Mouse (Mus musculus) kidney, postnatal 0 days (tissue): ENCODE measurements at regions not wholly inside any gene's neighbourhood (a gene's known extent, or its start where the extent isn't known, plus 50 kb on each side); places are given as distances from the start of the nearest gene placed in this dataset.

Source experiments
- ATAC-seq: fragments of 200-750 bp; cut with Nextera tagmentation; replicated peaks from 2 replicates; pipeline ENCODE4 v1.8.0; 2017; ENCODE audit warnings: low read depth, moderate number of reproducible peaks, moderate TSS enrichment, moderate library complexity; ENCODE audit not compliant: low FRiP score
- DNase-seq: peaks from one replicate; pipeline ENCODE4 v3.0.0-alpha.2; 2016; ENCODE audit warnings: low spot score
- H3K27ac ChIP-seq: fragments of 300-500 bp; sonication (generic); 2 replicates; pipeline ENCODE4 v1.5.1; 2014; ENCODE audit warnings: mild to moderate bottlenecking
- H3K27me3 ChIP-seq: fragments of 300-500 bp; sonication (generic); 2 replicates; pipeline ENCODE4 v1.6.1; 2014; ENCODE audit warnings: low read length, mixed read lengths; ENCODE audit not compliant: insufficient read depth
- H3K36me3 ChIP-seq: fragments of 300-500 bp; sonication (generic); 2 replicates; pipeline ENCODE4 v1.6.1; 2014; ENCODE audit warnings: low read length, mixed read lengths; ENCODE audit not compliant: insufficient read depth
- H3K4me1 ChIP-seq: fragments of 300-500 bp; sonication (generic); replicated peaks from 2 replicates; pipeline ENCODE4 v1.6.1; 2014; ENCODE audit warnings: antibody characterized with exemption, low read length, mixed read lengths; ENCODE audit not compliant: insufficient read depth
- H3K4me2 ChIP-seq: fragments of 300-500 bp; sonication (generic); 2 replicates; pipeline ENCODE4 v1.6.1; 2014; ENCODE audit warnings: mild to moderate bottlenecking, low read length, moderate library complexity, mixed read lengths
- H3K4me3 ChIP-seq: fragments of 300-500 bp; sonication (generic); replicated peaks from 2 replicates; pipeline ENCODE4 v1.5.1; 2014; ENCODE audit warnings: low read depth, low read length
- H3K9ac ChIP-seq: fragments of 300-500 bp; sonication (generic); 2 replicates; pipeline ENCODE4 v1.6.1; 2014; ENCODE audit warnings: low read depth, low read length
- H3K9me3 ChIP-seq: fragments of 300-500 bp; sonication (generic); replicated peaks from 2 replicates; pipeline ENCODE4 v1.6.1; 2016; ENCODE audit warnings: low read length, inconsistent platforms, mixed read lengths
- CTCF ChIP-seq: IDR thresholded peaks from 2 replicates; pipeline ENCODE4 v1.5.1; 2016; ENCODE audit warnings: antibody characterized with exemption, low read depth, mild to moderate bottlenecking, moderate library complexity
- WGBS: fragments of 180-500 bp; shearing (Covaris S2); extraction: QIAGEN DNeasy Blood & Tissue Kit; methylation state at CpG from one replicate; pipeline ENCODE4 v1.1.7; 2014; 5-methylcytosine and 5-hydroxymethylcytosine counted together

DNA sequence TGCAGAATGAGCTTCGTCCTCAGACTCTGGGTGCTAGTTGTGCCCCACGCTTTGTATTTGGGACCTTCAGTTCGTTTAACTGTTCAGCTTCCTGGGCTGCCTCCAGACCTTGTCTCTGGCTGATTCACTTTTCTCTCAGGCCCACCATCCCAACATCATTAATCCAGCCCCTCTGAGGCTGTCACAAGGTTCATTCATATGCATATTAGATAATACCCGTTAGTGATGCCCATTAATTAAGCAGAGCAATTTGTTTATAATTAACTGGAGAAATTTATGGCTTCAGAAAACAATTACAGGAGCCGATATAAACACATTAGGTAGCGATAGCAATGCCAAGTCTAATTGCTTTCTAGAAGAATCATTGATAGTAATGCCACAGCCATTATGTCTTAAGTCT lies 312.3 kb upstream of the Eif4g2 start:
- Histone ChIP-seq H3K9ac (no peak overlapping the region), H3K36me3 (no peaks in the 10 kb centered on the region), H3K27me3 (no peaks in the 10 kb centered on the region), H3K4me1 (no peaks in the 10 kb centered on the region), H3K4me3 (no peak overlapping the region), H3K9me3 (no peaks in the 10 kb centered on the region), H3K4me2 (no peak overlapping the region), H3K27ac (no peak overlapping the region)
- 69% methylated on average over 6 of the region's 6 CpGs for WGBS
- no peak for DNase-seq
- ATAC-seq: no peak
- TF ChIP-seq CTCF: no peak

GRCm38 (mm10) chr7:111393846-111394245 lies 311.0 kb upstream of the Eif4g2 start:
- Histone ChIP-seq H3K9me3 (no peaks in the 10 kb centered on the region), H3K4me1 (no peaks in the 10 kb centered on the region), H3K27me3 (no peaks in the 10 kb centered on the region), H3K27ac (no peak overlapping the region), H3K4me3 (no peak overlapping the region), H3K36me3 (no peaks in the 10 kb centered on the region), H3K9ac (no peak overlapping the region), H3K4me2 (no peak overlapping the region)
- ATAC-seq: no peak
- no peak for TF ChIP-seq CTCF
- DNase-seq: no peak

DNA sequence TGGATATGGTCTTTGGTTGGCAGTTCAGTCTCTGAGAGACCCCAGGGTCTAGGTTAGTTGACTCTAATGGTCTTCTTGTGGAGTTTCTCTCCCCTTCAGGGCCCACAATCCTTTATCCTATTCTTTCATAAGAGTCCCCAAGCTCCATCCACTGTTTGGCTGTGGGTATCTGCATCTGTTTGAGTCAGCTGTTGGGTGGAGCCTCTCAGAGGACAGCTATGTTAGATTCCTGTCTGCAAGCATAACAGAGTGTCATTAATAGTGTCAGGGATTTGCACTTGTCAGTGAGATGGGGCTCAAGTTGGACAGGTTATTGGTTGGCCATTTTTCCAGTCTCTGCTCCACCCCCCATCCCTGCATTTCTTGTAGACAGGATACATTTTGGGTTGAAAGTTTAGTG lies 306.9 kb upstream of the Eif4g2 start:
- no peak for TF ChIP-seq CTCF
- ATAC-seq (no peak), DNase-seq (no peak)
- H3K4me3 ChIP-seq: no peak overlapping the region
- no peaks in the 10 kb centered on the region for H3K9me3 ChIP-seq
- H3K9ac ChIP-seq: no peak overlapping the region
- H3K27me3 ChIP-seq: no peaks in the 10 kb centered on the region
- H3K4me2 ChIP-seq: no peak overlapping the region
- H3K27ac ChIP-seq: no peak overlapping the region
- H3K36me3 ChIP-seq: no peaks in the 10 kb centered on the region
- no peaks in the 10 kb centered on the region for H3K4me1 ChIP-seq

DNA sequence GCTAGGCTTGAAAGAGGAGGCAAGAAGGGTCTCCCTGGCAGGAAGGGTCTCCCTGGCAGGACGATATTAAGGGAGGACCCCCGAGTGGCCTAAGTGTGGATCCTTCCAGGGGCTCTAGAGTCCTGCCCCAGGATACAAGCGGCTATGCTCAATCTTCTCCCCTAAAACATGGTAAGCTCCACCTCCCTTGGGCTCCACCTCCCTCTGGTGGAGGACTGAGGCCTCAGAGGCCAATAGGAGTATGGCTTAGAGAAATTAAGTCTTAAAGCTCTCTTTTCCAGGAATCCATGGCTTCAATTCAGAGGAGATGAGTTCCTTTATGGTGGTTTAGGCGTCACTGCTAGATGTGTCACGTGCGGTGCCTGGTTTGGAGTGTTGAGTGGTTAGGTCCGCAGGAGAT lies 291.7 kb upstream of the Eif4g2 start:
- DNase-seq: peak; percentile 10
- Histone ChIP-seq H3K4me1 (0 out of 2 replicates have a peak, but pooled peaks cover 6% of the 10 kb centered on the region), H3K9ac (no peak overlapping the region), H3K4me3 (no peak overlapping the region), H3K27me3 (no peaks in the 10 kb centered on the region), H3K27ac (no peak overlapping the region), H3K36me3 (no peaks in the 10 kb centered on the region), H3K9me3 (no peaks in the 10 kb centered on the region), H3K4me2 (no peak overlapping the region)
- WGBS: 76% methylated on average over 7 of the region's 7 CpGs
- TF ChIP-seq CTCF: peak; percentile 26; the same call in 1 of the 2 replicates
- no peak for ATAC-seq

DNA sequence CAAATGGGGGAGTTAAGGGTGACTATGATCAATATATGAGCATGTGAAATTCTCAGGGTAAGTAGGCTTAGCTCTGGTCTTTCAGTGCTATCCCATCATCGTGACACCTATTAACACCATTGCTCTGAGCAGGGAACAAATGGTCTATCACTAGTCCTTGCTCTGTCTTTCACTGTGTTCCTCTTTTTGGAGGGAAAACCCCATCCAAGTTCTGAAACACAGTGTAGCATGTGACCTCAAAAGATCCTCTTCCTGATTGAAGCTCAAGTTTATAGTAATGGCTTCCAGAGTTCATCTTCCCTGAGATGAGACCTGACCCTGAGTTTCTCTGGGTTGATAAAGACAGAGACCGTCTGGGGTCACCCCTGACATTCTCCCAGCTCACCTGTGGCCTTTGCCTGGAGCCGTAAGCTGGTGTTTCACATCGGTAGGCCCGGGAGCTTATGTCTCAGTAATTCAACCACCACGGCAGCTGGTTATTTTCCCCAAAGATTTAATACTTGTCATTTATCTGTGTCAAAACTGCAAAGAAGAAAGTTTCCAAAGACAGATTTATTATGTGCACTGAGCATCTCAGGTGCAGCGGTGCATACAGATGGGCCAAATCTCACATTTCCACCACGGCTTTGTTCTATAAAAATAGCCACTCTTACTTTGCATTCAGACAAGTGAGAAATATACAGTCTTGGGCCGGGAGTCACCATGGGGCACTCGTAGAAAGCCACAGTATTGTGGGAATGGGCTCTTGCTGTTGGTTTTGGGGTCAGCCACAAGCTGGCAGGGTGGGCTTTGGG lies 290.7 kb upstream of the Eif4g2 start:
- H3K4me1 ChIP-seq: 0 out of 2 replicates have a peak, but pooled peaks cover 6% of the 10 kb centered on the region
- no peaks in the 10 kb centered on the region for H3K9me3 ChIP-seq
- DNase-seq (peak; percentile 61), ATAC-seq (no peak; the same call in 1 of the 2 replicates)
- no peak for TF ChIP-seq CTCF
- no peak overlapping the region for H3K4me2 ChIP-seq
- H3K27ac ChIP-seq: no peak overlapping the region
- no peak overlapping the region for H3K9ac ChIP-seq
- H3K27me3 ChIP-seq: no peaks in the 10 kb centered on the region
- no peaks in the 10 kb centered on the region for H3K36me3 ChIP-seq
- no peak overlapping the region for H3K4me3 ChIP-seq
- 37% methylated on average over 10 of the region's 10 CpGs for WGBS

DNA sequence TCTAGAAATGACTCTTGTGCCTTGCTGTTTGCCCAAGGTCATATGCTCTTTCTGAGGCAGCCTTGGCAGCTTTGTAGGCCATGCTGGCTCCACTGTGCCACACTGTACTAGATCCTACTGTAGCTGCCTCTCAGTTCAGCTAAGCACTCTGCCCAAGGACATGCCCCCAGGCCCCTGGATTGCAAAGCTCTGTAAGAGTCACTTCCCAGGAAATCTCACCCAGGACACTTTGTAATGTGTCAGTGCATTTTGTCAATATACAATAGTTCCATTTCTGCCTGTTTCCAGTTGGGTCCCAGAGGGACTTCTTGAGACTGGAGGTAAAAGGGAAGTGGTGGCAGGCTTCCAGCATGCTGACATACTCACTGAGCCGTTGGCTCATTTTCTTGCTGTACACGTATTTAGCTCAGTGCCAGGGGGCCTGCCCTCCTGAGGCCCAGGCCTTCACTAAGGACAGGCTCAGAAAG lies 287.6 kb upstream of the Eif4g2 start:
- H3K36me3 ChIP-seq: no peaks in the 10 kb centered on the region
- no peak overlapping the region for H3K4me3 ChIP-seq
- H3K9ac ChIP-seq: no peak overlapping the region
- WGBS: 47% methylated on average over 2 of the region's 2 CpGs
- TF ChIP-seq CTCF: no peak
- H3K9me3 ChIP-seq: no peaks in the 10 kb centered on the region
- H3K27me3 ChIP-seq: no peaks in the 10 kb centered on the region
- no peak overlapping the region for H3K27ac ChIP-seq
- 0 out of 2 replicates have a peak, but pooled peaks cover 6% of the 10 kb centered on the region for H3K4me1 ChIP-seq
- no peak overlapping the region for H3K4me2 ChIP-seq
- ATAC-seq (no peak), DNase-seq (no peak)
